Mouse (Mus musculus) small intestine, adult 2 months (tissue): ENCODE measurements around the gene Rab10. TPM values are rescaled to one million over a fixed set of nuclear protein-coding genes. Genes with fewer than 3 reads are reported as not detected.

Experiments used
- H3K27ac ChIP-seq: fragments of 200-500 bp; 2 replicates; pipeline ENCODE4 v1.5.1; 2012; ENCODE audit warnings: low read depth, low read length, control low read depth, inconsistent platforms; ENCODE audit not compliant: insufficient read depth
- H3K27me3 ChIP-seq: fragments of 200-500 bp; 2 replicates; pipeline ENCODE4 v1.6.1; 2012; ENCODE audit warnings: mild to moderate bottlenecking, moderate library complexity, low read length, inconsistent platforms; ENCODE audit not compliant: control insufficient read depth, insufficient read depth
- H3K36me3 ChIP-seq: fragments of 200-500 bp; 2 replicates; pipeline ENCODE4 v1.6.1; 2012; ENCODE audit warnings: mild to moderate bottlenecking, low read length, control low read depth, inconsistent platforms; ENCODE audit not compliant: control insufficient read depth, insufficient read depth
- H3K4me1 ChIP-seq: fragments of 200-500 bp; 2 replicates; pipeline ENCODE4 v1.6.1; 2012; ENCODE audit warnings: low read length, inconsistent platforms, mixed read lengths; ENCODE audit not compliant: control insufficient read depth, insufficient read depth, insufficient read length
- H3K4me3 ChIP-seq: fragments of 200-500 bp; 2 replicates; pipeline ENCODE4 v1.5.1; 2012; ENCODE audit warnings: low read depth, mild to moderate bottlenecking, control low read depth, inconsistent platforms, low read length, moderate library complexity
- CTCF ChIP-seq: fragments of 200-500 bp; IDR thresholded peaks from 2 replicates; pipeline ENCODE4 v1.5.1; 2012; ENCODE audit warnings: low read depth, mild to moderate bottlenecking, control low read depth, inconsistent platforms, low read length, moderate library complexity, mixed read lengths; ENCODE audit not compliant: insufficient replicate concordance, insufficient read length; ENCODE audit errors: extremely low read depth
- POLR2A ChIP-seq: fragments of 200-500 bp; IDR thresholded peaks from 2 replicates; pipeline ENCODE4 v1.6.1; 2012; ENCODE audit warnings: low read depth, mild to moderate bottlenecking, control low read depth, inconsistent platforms, low read length, moderate library complexity
- WGBS: fragments of 180-500 bp; shearing (Covaris S2); methylation state at CpG from one replicate; pipeline ENCODE4 v1.1.7; 2018; 5-methylcytosine and 5-hydroxymethylcytosine counted together
- polyA plus RNA-seq: library from polyadenylated mRNA; depleted of rRNA; stranded (reverse); fragments of >200 nt; gene quantifications from 2 replicates; pipeline ENCODE4 v1.2.3, GENCODE M21; 2012

The Rab10 gene
- polyA plus RNA-seq, 1 experiment: 21.4 TPM

- Histone ChIP-seq H3K36me3 (no peaks in the 10 kb centered on the region), H3K4me3 (no peak overlapping the region), H3K4me1 (peaks cover 4% of the 10 kb centered on the region; the same call in 1 of the 2 replicates), H3K27me3 (no peaks in the 10 kb centered on the region), H3K27ac (no peak overlapping the region)
- WGBS: 35% methylated on average over 1 of the region's 1 CpGs
- TF ChIP-seq POLR2A: no peak
- TF ChIP-seq CTCF: no peak
These were observed 26.8 kb downstream of the Rab10 start for GRCm38 (mm10) chr12:3282954-3283353.

GRCm38 (mm10) chr12:3282520-3282919 is 27.2 kb downstream of the Rab10 start:
- no peaks in the 10 kb centered on the region for H3K27me3 ChIP-seq
- H3K4me1 ChIP-seq: peaks cover 4% of the 10 kb centered on the region; the same call in 1 of the 2 replicates
- 62% methylated on average over 2 of the region's 2 CpGs for WGBS
- H3K27ac ChIP-seq: no peak overlapping the region
- TF ChIP-seq POLR2A: no peak
- TF ChIP-seq CTCF: no peak
- H3K4me3 ChIP-seq: no peak overlapping the region
- H3K36me3 ChIP-seq: no peaks in the 10 kb centered on the region

GRCm38 (mm10) chr12:3278880-3279339 is 30.9 kb downstream of the Rab10 start:
- H3K36me3 ChIP-seq: no peaks in the 10 kb centered on the region
- WGBS: 53% methylated on average over 2 of the region's 2 CpGs

DNA sequence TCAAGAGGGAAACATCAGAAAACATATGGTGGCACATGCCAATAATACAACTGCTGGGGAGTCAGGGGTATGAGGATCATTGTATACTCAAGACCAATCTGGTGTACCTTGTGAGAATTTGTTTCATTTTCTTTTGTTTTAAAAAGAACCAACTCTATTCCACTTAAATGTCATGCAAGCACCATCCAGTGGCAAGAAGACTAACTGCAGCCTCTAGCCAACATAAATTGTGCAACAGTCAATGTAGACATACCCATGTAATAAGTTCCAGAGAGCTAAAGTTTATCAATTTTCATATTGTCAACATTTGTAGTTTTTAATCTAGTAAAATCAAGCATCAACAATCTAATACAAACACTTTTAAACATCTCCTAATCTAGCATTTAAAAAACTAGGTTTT is 39.0 kb downstream of the Rab10 start:
- Histone ChIP-seq H3K36me3 (no peaks in the 10 kb centered on the region), H3K27me3 (no peaks in the 10 kb centered on the region), H3K4me3 (no peak overlapping the region), H3K4me1 (no peaks in the 10 kb centered on the region), H3K27ac (no peak overlapping the region)
- TF ChIP-seq POLR2A: no peak
- no peak for TF ChIP-seq CTCF

More at GRCm38 (mm10) chr12:3278880-3279339, 30.9 kb downstream of the Rab10 start:
- H3K27ac ChIP-seq: no peak overlapping the region
- TF ChIP-seq CTCF (no peak), POLR2A (no peak)
- no peak overlapping the region for H3K4me3 ChIP-seq
- H3K27me3 ChIP-seq: no peaks in the 10 kb centered on the region
- peaks cover 2% of the 10 kb centered on the region; the same call in 1 of the 2 replicates for H3K4me1 ChIP-seq

GRCm38 (mm10) chr12:3267397-3267796 is 42.4 kb downstream of the Rab10 start:
- Histone ChIP-seq H3K27ac (no peak overlapping the region), H3K4me3 (no peak overlapping the region)
- 88% methylated on average over 2 of the region's 2 CpGs for WGBS

GRCm38 (mm10) chr12:3265188-3265587 is 44.6 kb downstream of the Rab10 start:
- 75% methylated on average over 2 of the region's 2 CpGs for WGBS
- TF ChIP-seq POLR2A (no peak), CTCF (no peak)
- Histone ChIP-seq H3K27me3 (no peaks in the 10 kb centered on the region), H3K4me1 (peaks cover 3% of the 10 kb centered on the region; the same call in 1 of the 2 replicates), H3K36me3 (peaks cover 9% of the 10 kb centered on the region), H3K4me3 (no peak overlapping the region), H3K27ac (no peak overlapping the region)

More at GRCm38 (mm10) chr12:3267397-3267796, 42.4 kb downstream of the Rab10 start:
- Histone ChIP-seq H3K36me3 (peaks cover 8% of the 10 kb centered on the region), H3K27me3 (no peaks in the 10 kb centered on the region), H3K4me1 (0 out of 2 replicates have a peak, but pooled peaks cover 3% of the 10 kb centered on the region)
- TF ChIP-seq POLR2A: no peak
- no peak for TF ChIP-seq CTCF

DNA sequence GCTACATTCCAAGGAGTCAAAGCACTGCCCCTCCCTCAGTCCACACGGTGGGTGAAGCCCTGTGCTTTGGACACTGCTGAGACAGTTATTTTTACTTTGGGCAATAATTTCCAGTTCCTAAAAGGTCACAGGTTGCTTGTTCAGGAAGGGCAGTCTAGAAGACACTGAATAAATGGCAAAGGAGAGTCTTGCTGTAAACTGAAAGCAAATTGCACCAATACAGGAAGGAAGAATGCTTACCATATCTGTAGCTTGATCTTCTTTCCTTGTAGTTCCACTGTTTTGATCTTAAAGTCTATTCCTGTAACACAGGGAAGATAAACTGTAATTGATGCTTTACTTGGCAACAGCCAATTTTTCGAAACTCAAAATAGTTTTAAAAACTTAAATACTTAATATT is 45.3 kb downstream of the Rab10 start:
- H3K36me3 ChIP-seq: peaks cover 9% of the 10 kb centered on the region
- H3K4me1 ChIP-seq: peaks cover 3% of the 10 kb centered on the region; the same call in 1 of the 2 replicates
- no peak for TF ChIP-seq POLR2A
- no peak overlapping the region for H3K4me3 ChIP-seq
- H3K27me3 ChIP-seq: no peaks in the 10 kb centered on the region
- 38% methylated on average over 2 of the region's 2 CpGs for WGBS
- no peak overlapping the region for H3K27ac ChIP-seq
